Mouse (Mus musculus) midbrain, embryonic 13.5 days (tissue): ENCODE data around the gene Rgl1. TPM values are rescaled to one million over a fixed set of nuclear protein-coding genes. Genes with fewer than 3 reads are reported as not detected.
A peak's percentile ranks its signal among the peaks of the same experiment; 100 is the strongest.
"Not testable (repeated sequence)": the region's sequence is repeated elsewhere in the genome, so short reads cannot be mapped to it uniquely, and the experiment has no call there.

Experiments used
- ATAC-seq: fragments of 200-750 bp; cut with Nextera tagmentation; 2 replicates; pipeline ENCODE4 v1.8.0; 2017; ENCODE audit warnings: mild to moderate bottlenecking, moderate TSS enrichment, moderate library complexity
- H3K27ac ChIP-seq: fragments of 300-500 bp; sonication (generic); 2 replicates; pipeline ENCODE4 v1.5.1; 2015; ENCODE audit warnings: inconsistent platforms, mild to moderate bottlenecking, moderate library complexity
- H3K27me3 ChIP-seq: fragments of 300-500 bp; sonication (generic); 2 replicates; pipeline ENCODE4 v1.6.1; 2015; ENCODE audit warnings: mild to moderate bottlenecking, inconsistent platforms
- H3K36me3 ChIP-seq: fragments of 300-500 bp; sonication (generic); 2 replicates; pipeline ENCODE4 v1.6.1; 2015; ENCODE audit warnings: mild to moderate bottlenecking, inconsistent platforms
- H3K4me1 ChIP-seq: fragments of 300-500 bp; sonication (generic); replicated peaks from 2 replicates; pipeline ENCODE4 v1.6.1; 2015; ENCODE audit warnings: inconsistent platforms
- H3K4me2 ChIP-seq: fragments of 300-500 bp; sonication (generic); replicated peaks from 2 replicates; pipeline ENCODE4 v1.6.1; 2015; ENCODE audit warnings: moderate library complexity, mild to moderate bottlenecking, inconsistent platforms
- H3K4me3 ChIP-seq: fragments of 300-500 bp; sonication (generic); replicated peaks from 2 replicates; pipeline ENCODE4 v1.5.1; 2015; ENCODE audit warnings: mild to moderate bottlenecking, inconsistent platforms
- H3K9ac ChIP-seq: fragments of 300-500 bp; sonication (generic); replicated peaks from 2 replicates; pipeline ENCODE4 v1.6.1; 2015; ENCODE audit warnings: mild to moderate bottlenecking, inconsistent platforms
- H3K9me3 ChIP-seq: fragments of 300-500 bp; sonication (generic); 2 replicates; pipeline ENCODE4 v1.6.1; 2016; ENCODE audit warnings: mild to moderate bottlenecking, inconsistent platforms
- WGBS: fragments of 180-500 bp; shearing (Covaris S2); methylation state at CpG from one replicate; pipeline ENCODE4 v1.1.7; 2015; 5-methylcytosine and 5-hydroxymethylcytosine counted together
- polyA plus RNA-seq: library from polyadenylated mRNA; unstranded; fragments of >200 nt; fragmentation: Nextera tagmentation; extraction: Ambion mirVana; gene quantifications from 2 replicates; pipeline ENCODE4 v1.2.1, GENCODE M21; 2015

Rgl1 gene
- polyA plus RNA-seq, 1 experiment from 2014 or later, result 17.0 TPM

DNA sequence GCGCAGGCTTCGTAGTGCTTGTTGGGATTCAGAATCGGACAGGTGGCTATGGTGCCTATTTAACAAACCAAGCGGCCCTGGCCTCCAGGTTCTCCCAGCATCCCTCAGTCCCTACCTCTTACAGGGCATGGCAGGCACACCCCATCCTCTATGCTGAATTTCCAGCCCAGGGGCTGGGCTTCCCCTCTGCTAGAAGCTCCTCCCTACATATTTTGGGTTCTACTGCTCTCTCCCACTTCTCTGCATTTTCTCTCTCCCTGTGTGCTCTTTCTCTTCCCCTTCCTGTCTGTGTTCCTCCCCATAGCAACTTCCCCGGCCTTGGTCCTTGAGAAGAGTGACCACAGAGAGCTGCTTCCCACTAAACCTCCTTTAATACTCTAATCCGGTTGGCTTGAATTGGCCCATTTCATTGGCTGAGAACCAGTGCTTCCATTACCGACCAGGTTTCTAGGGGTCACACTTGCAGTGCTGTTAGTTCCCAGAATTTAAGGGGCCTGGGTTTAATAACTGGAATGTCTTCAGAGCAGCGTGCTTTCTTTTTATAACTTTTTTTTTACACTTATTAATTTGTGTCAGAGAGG, 30.6 kb upstream of the Rgl1 start:
- ATAC-seq, result no peak
- WGBS, result 84% methylated on average over 8 of the region's 8 CpGs

GRCm38 (mm10) chr1:152795688-152796255, 29.6 kb upstream of the Rgl1 start:
- no peak overlapping the region for H3K27ac ChIP-seq
- WGBS, result 71% methylated on average over 8 of the region's 8 CpGs
- H3K9ac ChIP-seq, result no peak overlapping the region
- H3K27me3 ChIP-seq, result no peaks in the 10 kb centered on the region
- no peaks in the 10 kb centered on the region for H3K36me3 ChIP-seq
- H3K4me1 ChIP-seq, result peaks cover 24% of the 10 kb centered on the region
- H3K4me2 ChIP-seq, result no peak overlapping the region
- H3K9me3 ChIP-seq, result no peaks in the 10 kb centered on the region
- ATAC-seq, result no peak
- H3K4me3 ChIP-seq, result no peak overlapping the region

More for the DNA sequence above, 30.6 kb upstream of the Rgl1 start:
- H3K9me3 ChIP-seq, result no peaks in the 10 kb centered on the region
- H3K4me3 ChIP-seq, result no peak overlapping the region
- H3K36me3 ChIP-seq, result no peaks in the 10 kb centered on the region
- no peak overlapping the region for H3K9ac ChIP-seq
- H3K4me1 ChIP-seq, result peaks cover 20% of the 10 kb centered on the region
- no peaks in the 10 kb centered on the region for H3K27me3 ChIP-seq
- no peak overlapping the region for H3K27ac ChIP-seq
- no peak overlapping the region for H3K4me2 ChIP-seq

- Histone ChIP-seq H3K4me3 (no peak overlapping the region), H3K27me3 (no peaks in the 10 kb centered on the region), H3K4me2 (no peak overlapping the region), H3K36me3 (no peaks in the 10 kb centered on the region), H3K27ac (0 out of 2 replicates have a peak overlapping the region, but pooled peaks have one; percentile 5), H3K4me1 (peaks cover 16% of the 10 kb centered on the region), H3K9ac (no peak overlapping the region), H3K9me3 (no peaks in the 10 kb centered on the region)
- WGBS, result 25% methylated on average over 6 of the region's 6 CpGs
- ATAC-seq, result no peak
Observed at GRCm38 (mm10) chr1:152793495-152794130, 27.5 kb upstream of the Rgl1 start.

DNA sequence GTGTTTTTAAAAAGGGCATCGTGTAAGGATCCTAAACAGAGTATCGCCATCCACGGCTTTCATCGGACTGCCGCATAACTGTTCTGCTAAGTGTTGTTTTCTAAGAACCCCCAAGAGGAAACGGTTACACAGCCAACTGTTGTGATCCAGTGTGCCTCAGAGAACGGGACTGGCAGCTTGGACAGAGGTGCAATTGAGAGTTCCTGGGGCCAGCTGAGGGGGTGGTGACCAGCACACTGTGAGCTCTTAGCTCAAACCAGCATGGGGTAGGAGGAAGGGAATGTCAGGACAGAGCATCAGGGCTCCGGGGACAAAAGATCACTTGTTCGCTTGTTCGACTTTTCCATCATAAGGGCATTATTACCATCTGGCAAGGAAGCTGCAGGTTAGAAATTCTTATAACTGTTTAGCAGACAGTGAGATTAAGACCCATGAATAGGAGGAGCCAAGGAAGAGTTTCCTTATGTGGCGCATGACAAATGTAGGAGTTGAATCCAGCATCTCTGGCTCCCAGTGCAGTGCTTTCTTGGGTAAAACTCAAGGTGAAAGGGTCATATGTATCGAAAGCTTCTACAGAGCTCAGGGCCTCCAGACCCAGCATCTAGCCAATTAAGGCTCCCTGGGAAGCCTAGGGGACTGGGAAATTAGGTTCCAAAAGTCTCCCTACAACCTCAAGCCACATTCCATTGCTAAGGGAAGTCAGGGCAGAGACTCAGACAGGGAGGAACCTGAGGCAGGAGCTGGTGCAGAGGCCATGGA, 26.8 kb upstream of the Rgl1 start:
- Histone ChIP-seq H3K4me3 (no peak overlapping the region), H3K4me2 (no peak overlapping the region), H3K9me3 (no peaks in the 10 kb centered on the region), H3K27me3 (no peaks in the 10 kb centered on the region), H3K27ac (no peak overlapping the region), H3K9ac (no peak overlapping the region), H3K36me3 (no peaks in the 10 kb centered on the region), H3K4me1 (peaks cover 16% of the 10 kb centered on the region)
- 27% methylated on average over 12 of the region's 12 CpGs for WGBS
- 0 out of 2 replicates have a peak, but pooled peaks have one; percentile 47 for ATAC-seq

GRCm38 (mm10) chr1:152791269-152791668, 25.1 kb upstream of the Rgl1 start:
- Histone ChIP-seq H3K27me3 (no peaks in the 10 kb centered on the region), H3K4me1 (peaks cover 16% of the 10 kb centered on the region), H3K4me2 (no peak overlapping the region), H3K36me3 (no peaks in the 10 kb centered on the region), H3K4me3 (no peak overlapping the region), H3K27ac (no peak overlapping the region), H3K9ac (no peak overlapping the region), H3K9me3 (no peaks in the 10 kb centered on the region)
- ATAC-seq, result no peak
- 29% methylated on average over 4 of the region's 4 CpGs for WGBS

DNA sequence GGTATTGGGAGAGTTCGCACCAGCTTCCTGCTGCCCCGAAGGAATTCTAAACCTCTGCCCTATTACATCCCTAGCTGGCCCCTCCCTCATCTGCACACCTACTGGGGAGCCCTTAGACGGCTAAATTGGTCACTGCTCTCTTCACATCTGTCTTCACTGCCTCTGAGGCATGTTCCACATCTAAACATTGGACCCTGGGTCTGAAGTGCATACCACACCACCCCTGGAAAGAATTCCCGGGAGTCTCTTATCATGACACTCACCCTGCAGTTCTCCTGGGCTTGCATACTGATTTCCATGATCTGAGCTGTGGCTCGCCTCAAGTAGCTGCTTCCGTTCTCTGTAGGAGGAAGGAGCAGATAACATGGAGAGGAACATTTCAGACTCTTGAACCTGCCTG, 24.7 kb upstream of the Rgl1 start:
- Histone ChIP-seq H3K36me3 (no peaks in the 10 kb centered on the region), H3K27ac (no peak overlapping the region), H3K4me1 (peaks cover 16% of the 10 kb centered on the region), H3K4me2 (no peak overlapping the region), H3K4me3 (no peak overlapping the region), H3K9ac (no peak overlapping the region), H3K9me3 (no peaks in the 10 kb centered on the region), H3K27me3 (no peaks in the 10 kb centered on the region)
- 34% methylated on average over 6 of the region's 6 CpGs for WGBS
- 0 out of 2 replicates have a peak, but pooled peaks have one; percentile 14 for ATAC-seq

DNA sequence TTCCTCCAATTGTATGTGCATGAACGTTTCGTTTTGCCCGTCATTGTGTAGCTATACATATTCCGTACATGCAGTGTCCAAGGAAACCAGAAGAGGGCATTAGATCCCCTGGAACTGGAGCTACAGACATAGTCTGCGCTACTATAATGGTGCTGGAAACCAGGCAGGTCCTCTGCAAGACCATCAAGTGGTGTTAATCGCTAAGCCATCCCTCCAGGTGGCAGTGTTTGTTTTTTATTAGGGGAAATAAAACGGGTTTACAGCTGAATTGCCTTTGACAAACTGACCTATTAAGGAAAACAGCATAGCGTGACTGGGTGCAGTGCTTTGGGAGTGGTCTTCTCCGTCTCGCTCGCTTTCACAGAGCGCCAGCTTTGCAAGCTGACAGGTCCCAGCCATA, 24.1 kb upstream of the Rgl1 start:
- no peak overlapping the region for H3K4me2 ChIP-seq
- WGBS, result 35% methylated on average over 12 of the region's 12 CpGs
- H3K27ac ChIP-seq, result no peak overlapping the region
- 0 out of 2 replicates have a peak, but pooled peaks have one; percentile 27 for ATAC-seq
- H3K4me1 ChIP-seq, result peaks cover 16% of the 10 kb centered on the region
- H3K27me3 ChIP-seq, result no peaks in the 10 kb centered on the region
- H3K9ac ChIP-seq, result no peak overlapping the region
- H3K9me3 ChIP-seq, result no peaks in the 10 kb centered on the region
- H3K4me3 ChIP-seq, result no peak overlapping the region
- no peaks in the 10 kb centered on the region for H3K36me3 ChIP-seq

DNA sequence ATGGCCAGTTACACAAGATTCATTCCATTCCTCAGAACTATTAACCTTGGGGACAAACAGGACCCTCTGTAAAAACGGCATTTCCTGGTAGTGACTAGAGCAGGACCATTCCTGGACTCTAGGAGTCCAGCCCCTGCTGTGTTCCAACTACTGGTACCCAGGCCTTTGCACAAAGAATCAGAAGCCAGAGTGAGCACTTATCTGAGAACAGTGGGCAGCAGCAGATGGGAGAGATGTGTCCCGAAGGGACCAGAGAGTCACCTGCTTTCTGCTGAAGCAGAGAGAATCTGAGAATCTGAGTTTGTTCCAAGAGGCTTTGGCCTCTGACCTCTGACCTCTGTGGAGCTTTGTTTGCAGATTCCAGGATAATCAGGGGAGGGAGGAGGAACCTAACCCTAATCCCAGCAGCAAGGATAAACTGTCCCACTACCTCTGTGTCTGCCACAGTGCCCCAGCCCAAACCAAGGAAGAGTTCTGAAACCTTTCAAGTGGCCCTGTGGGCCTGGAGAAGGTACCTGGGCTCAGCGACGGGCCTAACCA, 22.0 kb upstream of the Rgl1 start:
- WGBS, result 15% methylated on average over 4 of the region's 4 CpGs
- Histone ChIP-seq H3K27me3 (no peaks in the 10 kb centered on the region), H3K9ac (no peak overlapping the region), H3K4me3 (no peak overlapping the region), H3K36me3 (no peaks in the 10 kb centered on the region), H3K9me3 (no peaks in the 10 kb centered on the region), H3K4me1 (peaks cover 10% of the 10 kb centered on the region), H3K27ac (no peak overlapping the region), H3K4me2 (no peak overlapping the region)
- no peak for ATAC-seq

GRCm38 (mm10) chr1:152786953-152787352, 20.8 kb upstream of the Rgl1 start:
- H3K4me3 ChIP-seq, result no peak overlapping the region
- H3K9me3 ChIP-seq, result no peaks in the 10 kb centered on the region
- no peak overlapping the region for H3K27ac ChIP-seq
- no peaks in the 10 kb centered on the region for H3K36me3 ChIP-seq
- WGBS, result 90% methylated on average over 4 of the region's 4 CpGs
- H3K9ac ChIP-seq, result no peak overlapping the region
- no peaks in the 10 kb centered on the region for H3K27me3 ChIP-seq
- no peak overlapping the region for H3K4me2 ChIP-seq
- H3K4me1 ChIP-seq, result 0 out of 2 replicates have a peak, but pooled peaks cover 4% of the 10 kb centered on the region
- ATAC-seq, result no peak

- not testable (repeated sequence) for H3K9ac ChIP-seq, H3K36me3 ChIP-seq, H3K4me2 ChIP-seq, H3K9me3 ChIP-seq, H3K4me3 ChIP-seq, H3K27ac ChIP-seq, H3K4me1 ChIP-seq, H3K27me3 ChIP-seq, ATAC-seq
- WGBS, result 87% methylated on average over 3 of the region's 3 CpGs
Observed at GRCm38 (mm10) chr1:152785446-152785845, 19.3 kb upstream of the Rgl1 start.

DNA sequence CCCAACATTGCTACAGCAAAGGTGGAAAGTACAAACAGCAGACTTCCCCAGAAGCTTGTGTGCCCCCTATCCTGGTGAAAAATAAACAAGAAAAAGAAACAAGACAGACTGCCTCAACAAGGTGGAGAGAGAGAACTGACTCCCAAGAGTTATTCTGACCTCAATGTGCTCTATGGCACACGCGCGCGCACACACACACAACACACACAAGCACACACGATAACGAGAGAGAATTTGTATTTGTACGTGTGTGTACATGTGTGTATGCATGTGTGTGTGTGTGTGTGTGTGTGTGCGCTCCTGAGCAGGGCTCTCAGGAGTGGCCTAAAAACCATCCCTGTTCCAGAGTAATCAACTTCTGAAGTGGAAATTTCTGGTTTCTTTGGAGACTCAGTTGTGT, 18.5 kb upstream of the Rgl1 start:
- no peaks in the 10 kb centered on the region for H3K9me3 ChIP-seq
- WGBS, result 96% methylated on average over 8 of the region's 8 CpGs
- no peak overlapping the region for H3K27ac ChIP-seq
- no peak for ATAC-seq
- H3K4me3 ChIP-seq, result no peak overlapping the region
- H3K36me3 ChIP-seq, result no peaks in the 10 kb centered on the region
- no peaks in the 10 kb centered on the region for H3K27me3 ChIP-seq
- H3K4me1 ChIP-seq, result no peaks in the 10 kb centered on the region
- no peak overlapping the region for H3K4me2 ChIP-seq
- H3K9ac ChIP-seq, result no peak overlapping the region
